Mouse (Mus musculus) hindbrain, embryonic 11.5 days (tissue): ENCODE measurements around the gene Trrap. TPM values are rescaled to one million over a fixed set of nuclear protein-coding genes. Genes with fewer than 3 reads are reported as not detected.

Experiments used
- ATAC-seq: fragments of 200-750 bp; cut with Nextera tagmentation; 2 replicates; pipeline ENCODE4 v1.8.0; 2017; ENCODE audit warnings: mild to moderate bottlenecking, moderate TSS enrichment, moderate library complexity; ENCODE audit not compliant: low FRiP score
- DNase-seq: peaks from one replicate; pipeline ENCODE4 v3.0.0-alpha.2; 2015; ENCODE audit warnings: low spot score
- H3K27ac ChIP-seq: fragments of 300-500 bp; sonication (generic); 2 replicates; pipeline ENCODE4 v1.5.1; 2014; ENCODE audit warnings: mild to moderate bottlenecking, low read depth, low read length
- H3K27me3 ChIP-seq: fragments of 300-500 bp; sonication (generic); 2 replicates; pipeline ENCODE4 v1.6.1; 2014; ENCODE audit warnings: mild to moderate bottlenecking, low read length, moderate library complexity, mixed read lengths; ENCODE audit not compliant: control insufficient read depth, insufficient read depth
- H3K36me3 ChIP-seq: fragments of 300-500 bp; sonication (generic); 2 replicates; pipeline ENCODE4 v1.6.1; 2014; ENCODE audit warnings: mild to moderate bottlenecking, low read length, moderate library complexity, mixed read lengths; ENCODE audit not compliant: control insufficient read depth, insufficient read depth
- H3K4me1 ChIP-seq: fragments of 300-500 bp; sonication (generic); replicated peaks from 2 replicates; pipeline ENCODE4 v1.6.1; 2014; ENCODE audit warnings: low read length, mixed read lengths; ENCODE audit not compliant: control insufficient read depth, insufficient read depth
- H3K4me2 ChIP-seq: fragments of 300-500 bp; sonication (generic); replicated peaks from 2 replicates; pipeline ENCODE4 v1.6.1; 2014; ENCODE audit warnings: mild to moderate bottlenecking, low read depth, low read length
- H3K4me3 ChIP-seq: fragments of 300-500 bp; sonication (generic); 2 replicates; pipeline ENCODE4 v1.5.1; 2014; ENCODE audit warnings: low read depth, low read length
- H3K9ac ChIP-seq: fragments of 300-500 bp; sonication (generic); 2 replicates; pipeline ENCODE4 v1.6.1; 2014; ENCODE audit warnings: low read depth, low read length
- H3K9me3 ChIP-seq: fragments of 300-500 bp; sonication (generic); 2 replicates; pipeline ENCODE4 v1.6.1; 2016; ENCODE audit warnings: low read length; ENCODE audit not compliant: control insufficient read depth
- WGBS: fragments of 180-500 bp; shearing (Covaris S2); extraction: QIAGEN DNeasy Blood & Tissue Kit; methylation state at CpG from one replicate; pipeline ENCODE4 v1.1.7; 2014; 5-methylcytosine and 5-hydroxymethylcytosine counted together
- polyA plus RNA-seq: library from polyadenylated mRNA; unstranded; fragments of >200 nt; fragmentation: Nextera tagmentation; extraction: Ambion mirVana; gene quantifications from 2 replicates; pipeline ENCODE4 v1.2.1, GENCODE M21; 2014

Gene Trrap
- polyA plus RNA-seq, 1 experiment from 2014 or later, result 102 TPM

- Histone ChIP-seq H3K4me2 (no peak overlapping the region), H3K9ac (no peak overlapping the region), H3K9me3 (no peaks in the 10 kb centered on the region), H3K27ac (no peak overlapping the region), H3K27me3 (no peaks in the 10 kb centered on the region; the same call in 1 of the 2 replicates), H3K4me3 (no peak overlapping the region), H3K4me1 (no peaks in the 10 kb centered on the region), H3K36me3 (no peaks in the 10 kb centered on the region)
- DNase-seq (no peak), ATAC-seq (no peak)
- WGBS, result 90% methylated on average over 11 of the region's 11 CpGs
Observed at GRCm38 (mm10) chr5:144766646-144767045, 886 bp upstream of the Trrap start.

GRCm38 (mm10) chr5:144767911-144768841 lies 644 bp downstream of the Trrap start:
- Histone ChIP-seq H3K4me1 (no peaks in the 10 kb centered on the region), H3K4me3 (peak overlapping the region; percentile 87), H3K9me3 (no peaks in the 10 kb centered on the region), H3K36me3 (peaks cover 3% of the 10 kb centered on the region; the same call in 1 of the 2 replicates), H3K9ac (peak overlapping the region; percentile 96), H3K27ac (peak overlapping the region; percentile 92), H3K4me2 (peak overlapping the region; percentile 65), H3K27me3 (no peaks in the 10 kb centered on the region)
- ATAC-seq, result peak; percentile 92
- peak; percentile 93 for DNase-seq
- under 1% methylated on average over 89 of the region's 92 CpGs for WGBS

- Histone ChIP-seq H3K36me3 (peaks cover 3% of the 10 kb centered on the region; the same call in 1 of the 2 replicates), H3K9me3 (no peaks in the 10 kb centered on the region), H3K4me1 (no peaks in the 10 kb centered on the region), H3K4me3 (peak overlapping the region; percentile 87), H3K27ac (no peak overlapping the region), H3K9ac (peak overlapping the region; percentile 96), H3K4me2 (peak overlapping the region; percentile 65), H3K27me3 (no peaks in the 10 kb centered on the region)
- DNase-seq (no peak), ATAC-seq (no peak)
- WGBS, result 41% methylated on average over 8 of the region's 8 CpGs
Observed at GRCm38 (mm10) chr5:144769067-144769482, 1.5 kb downstream of the Trrap start.

- Histone ChIP-seq H3K27me3 (no peaks in the 10 kb centered on the region), H3K36me3 (peaks cover 9% of the 10 kb centered on the region; the same call in 1 of the 2 replicates), H3K4me1 (no peaks in the 10 kb centered on the region), H3K9me3 (no peaks in the 10 kb centered on the region), H3K27ac (no peak overlapping the region), H3K4me3 (no peak overlapping the region), H3K4me2 (no peak overlapping the region), H3K9ac (no peak overlapping the region)
- 96% methylated on average over 6 of the region's 6 CpGs for WGBS
- DNase-seq (no peak), ATAC-seq (no peak)
Observed at GRCm38 (mm10) chr5:144773231-144773630, 5.7 kb downstream of the Trrap start.

GRCm38 (mm10) chr5:144780654-144781053 lies 13.1 kb downstream of the Trrap start:
- H3K9ac ChIP-seq, result no peak overlapping the region
- H3K36me3 ChIP-seq, result peaks cover 29% of the 10 kb centered on the region
- ATAC-seq, result no peak
- no peaks in the 10 kb centered on the region for H3K9me3 ChIP-seq
- no peaks in the 10 kb centered on the region for H3K4me1 ChIP-seq
- no peak overlapping the region for H3K4me2 ChIP-seq
- WGBS, result 82% methylated on average over 8 of the region's 8 CpGs
- no peak for DNase-seq
- no peaks in the 10 kb centered on the region for H3K27me3 ChIP-seq
- no peak overlapping the region for H3K27ac ChIP-seq
- H3K4me3 ChIP-seq, result no peak overlapping the region

- peaks cover 38% of the 10 kb centered on the region for H3K36me3 ChIP-seq
- 97% methylated on average over 18 of the region's 18 CpGs for WGBS
- ATAC-seq, result no peak
Observed at GRCm38 (mm10) chr5:144786464-144786863, 18.9 kb downstream of the Trrap start.

GRCm38 (mm10) chr5:144793374-144793773 lies 25.8 kb downstream of the Trrap start:
- Histone ChIP-seq H3K9ac (no peak overlapping the region), H3K4me1 (no peaks in the 10 kb centered on the region), H3K36me3 (peaks cover 29% of the 10 kb centered on the region), H3K27me3 (no peaks in the 10 kb centered on the region), H3K9me3 (no peaks in the 10 kb centered on the region), H3K4me3 (no peak overlapping the region), H3K27ac (no peak overlapping the region), H3K4me2 (no peak overlapping the region)
- DNase-seq (no peak), ATAC-seq (no peak)
- 88% methylated on average over 5 of the region's 5 CpGs for WGBS

More at GRCm38 (mm10) chr5:144786464-144786863, 18.9 kb downstream of the Trrap start:
- no peaks in the 10 kb centered on the region for H3K9me3 ChIP-seq
- H3K27ac ChIP-seq, result no peak overlapping the region
- H3K4me2 ChIP-seq, result no peak overlapping the region
- H3K27me3 ChIP-seq, result no peaks in the 10 kb centered on the region
- no peak for DNase-seq
- no peak overlapping the region for H3K9ac ChIP-seq
- H3K4me3 ChIP-seq, result no peak overlapping the region
- H3K4me1 ChIP-seq, result no peaks in the 10 kb centered on the region

- ATAC-seq (no peak), DNase-seq (peak; percentile 41)
- no peaks in the 10 kb centered on the region for H3K27me3 ChIP-seq
- H3K9ac ChIP-seq, result no peak overlapping the region
- 81% methylated on average over 6 of the region's 6 CpGs for WGBS
- H3K4me1 ChIP-seq, result no peaks in the 10 kb centered on the region
- H3K9me3 ChIP-seq, result no peaks in the 10 kb centered on the region
- peaks cover 28% of the 10 kb centered on the region; the same call in 1 of the 2 replicates for H3K36me3 ChIP-seq
- H3K4me3 ChIP-seq, result no peak overlapping the region
- no peak overlapping the region for H3K4me2 ChIP-seq
- H3K27ac ChIP-seq, result no peak overlapping the region
Observed at GRCm38 (mm10) chr5:144794687-144795086, 27.2 kb downstream of the Trrap start.

- Histone ChIP-seq H3K27me3 (no peaks in the 10 kb centered on the region), H3K27ac (no peak overlapping the region), H3K4me2 (no peak overlapping the region), H3K9me3 (no peaks in the 10 kb centered on the region), H3K9ac (no peak overlapping the region), H3K36me3 (peaks cover 31% of the 10 kb centered on the region), H3K4me1 (no peaks in the 10 kb centered on the region), H3K4me3 (no peak overlapping the region)
- 96% methylated on average over 7 of the region's 7 CpGs for WGBS
- no peak for ATAC-seq
- no peak for DNase-seq
Observed at GRCm38 (mm10) chr5:144797116-144797515, 29.6 kb downstream of the Trrap start.
